Mouse (Mus musculus) G1E-ER4 (cell line): ENCODE data around the gene Hyou1. TPM values are rescaled to one million over a fixed set of nuclear protein-coding genes. Genes with fewer than 3 reads are reported as not detected.

Source experiments
- GATA1 ChIP-seq: IDR thresholded peaks from one replicate; pipeline ENCODE4 v1.8.0; 2012; ENCODE audit warnings: low read length, inconsistent platforms
- polyA plus RNA-seq: library from polyadenylated mRNA; stranded (reverse); fragments of >175 nt; gene quantifications from 2 replicates; pipeline ENCODE4 v1.2.3, GENCODE M21; 2012

The Hyou1 gene
- polyA plus RNA-seq, 1 experiment = 28.0 TPM

GRCm38 (mm10) chr9:44417156-44417891 is 38.0 kb downstream of the Hyou1 start:
- TF ChIP-seq GATA1 = no peak

- TF ChIP-seq GATA1 = no peak
Observed at GRCm38 (mm10) chr9:44417892-44418363, 38.6 kb downstream of the Hyou1 start.

- no peak for TF ChIP-seq GATA1
Observed at GRCm38 (mm10) chr9:44418519-44419385, 39.5 kb downstream of the Hyou1 start, which contains the start of gene Ccdc84. Gene Ccdc84 (minus strand): TSS chr9:44418569.

GRCm38 (mm10) chr9:44420280-44420898 is 41.1 kb downstream of the Hyou1 start:
- TF ChIP-seq GATA1 = no peak

GRCm38 (mm10) chr9:44423576-44423975 is 44.3 kb downstream of the Hyou1 start:
- TF ChIP-seq GATA1 = no peak

- no peak for TF ChIP-seq GATA1
Observed at GRCm38 (mm10) chr9:44432577-44433185, 53.4 kb downstream of the Hyou1 start.

GRCm38 (mm10) chr9:44435747-44436146 is 56.5 kb downstream of the Hyou1 start:
- no peak for TF ChIP-seq GATA1

- TF ChIP-seq GATA1 = no peak
Observed at GRCm38 (mm10) chr9:44440961-44441360, 61.7 kb downstream of the Hyou1 start, which contains the start of gene Foxr1. Gene Foxr1 (minus strand): TSS chr9:44441136.

Other genes with a start within 250 kb of the Hyou1 start
- not detected in 2 replicates for gene Mcam, start 245.0 kb upstream of the Hyou1 start, polyA plus RNA-seq
- gene Cbl, start 145.4 kb upstream of the Hyou1 start, polyA plus RNA-seq = 15.4 and 18.5 TPM in 2 replicates
- gene Ccdc153, start 138.8 kb upstream of the Hyou1 start, polyA plus RNA-seq = not detected in 2 replicates
- gene Pdzd3, start 128.0 kb upstream of the Hyou1 start, polyA plus RNA-seq = not detected in 2 replicates
- gene Nlrx1, start 110.9 kb upstream of the Hyou1 start, polyA plus RNA-seq = 0.02 TPM in 1 of 2 replicates, not detected in the other
- 15.6 and 18.4 TPM in 2 replicates for gene Abcg4, start 90.9 kb upstream of the Hyou1 start, polyA plus RNA-seq
- gene Hinfp, start 73.8 kb upstream of the Hyou1 start, polyA plus RNA-seq = 3.5 and 8.9 TPM in 2 replicates
- 42.9 and 52.2 TPM in 2 replicates for gene C2cd2l, start 59.2 kb upstream of the Hyou1 start, polyA plus RNA-seq
- 7.7 and 9.9 TPM in 2 replicates for gene Dpagt1, start 53.5 kb upstream of the Hyou1 start, polyA plus RNA-seq
- 682 and 860 TPM in 2 replicates for gene H2afx, start 44.8 kb upstream of the Hyou1 start, polyA plus RNA-seq
- 139 and 142 TPM in 2 replicates for gene Hmbs, start 35.3 kb upstream of the Hyou1 start, polyA plus RNA-seq
- 6.0 and 8.8 TPM in 2 replicates for gene Vps11, start 17.8 kb upstream of the Hyou1 start, polyA plus RNA-seq
- gene Slc37a4, start 17.4 kb downstream of the Hyou1 start, polyA plus RNA-seq = 17.1 and 21.2 TPM in 2 replicates
- gene Rps25, start 27.6 kb downstream of the Hyou1 start, polyA plus RNA-seq = 151 and 177 TPM in 2 replicates
- gene Trappc4, start 28.1 kb downstream of the Hyou1 start, polyA plus RNA-seq = 7.9 and 13.5 TPM in 2 replicates
- 8.0 and 11.8 TPM in 2 replicates for gene Ccdc84, start 39.1 kb downstream of the Hyou1 start, polyA plus RNA-seq
- gene Foxr1, start 61.6 kb downstream of the Hyou1 start, polyA plus RNA-seq = not detected in 2 replicates
- gene Upk2, start 75.5 kb downstream of the Hyou1 start, polyA plus RNA-seq = not detected in 2 replicates
- gene Bcl9l, start 103.3 kb downstream of the Hyou1 start, polyA plus RNA-seq = 0.10 and 0.19 TPM in 2 replicates
- not detected in 2 replicates for gene Cxcr5, start 182.4 kb downstream of the Hyou1 start, polyA plus RNA-seq
- 21.7 and 25.6 TPM in 2 replicates for gene Ddx6, start 225.4 kb downstream of the Hyou1 start, polyA plus RNA-seq